Mouse (Mus musculus) kidney, embryonic 14.5 days (tissue): ENCODE results near the gene Crip2. TPM values are rescaled to one million over a fixed set of nuclear protein-coding genes. Genes with fewer than 3 reads are reported as not detected.

Experiments
- ATAC-seq: fragments of 200-750 bp; cut with Nextera tagmentation; 2 replicates; pipeline ENCODE4 v1.8.0; 2017; ENCODE audit warnings: moderate number of reproducible peaks, mild to moderate bottlenecking, moderate TSS enrichment, moderate library complexity; ENCODE audit not compliant: low FRiP score, low TSS enrichment
- H3K27ac ChIP-seq: fragments of 300-500 bp; sonication (generic); 2 replicates; pipeline ENCODE4 v1.5.1; 2014; ENCODE audit warnings: low read depth, mild to moderate bottlenecking, low read length, moderate library complexity, mixed read lengths
- H3K27me3 ChIP-seq: fragments of 300-500 bp; sonication (generic); 2 replicates; pipeline ENCODE4 v1.6.1; 2014; ENCODE audit warnings: mild to moderate bottlenecking, low read length; ENCODE audit not compliant: control insufficient read depth, insufficient read depth
- H3K36me3 ChIP-seq: fragments of 300-500 bp; sonication (generic); 2 replicates; pipeline ENCODE4 v1.6.1; 2014; ENCODE audit warnings: low read length, mixed read lengths; ENCODE audit not compliant: control insufficient read depth, insufficient read depth
- H3K4me1 ChIP-seq: fragments of 300-500 bp; sonication (generic); 2 replicates; pipeline ENCODE4 v1.6.1; 2014; ENCODE audit warnings: low read length, mixed read lengths; ENCODE audit not compliant: control insufficient read depth, insufficient read depth
- H3K4me2 ChIP-seq: fragments of 300-500 bp; sonication (generic); replicated peaks from 2 replicates; pipeline ENCODE4 v1.6.1; 2014; ENCODE audit warnings: low read depth, mild to moderate bottlenecking, low read length
- H3K4me3 ChIP-seq: fragments of 300-500 bp; sonication (generic); 2 replicates; pipeline ENCODE4 v1.5.1; 2014; ENCODE audit warnings: mild to moderate bottlenecking, low read length
- H3K9ac ChIP-seq: fragments of 300-500 bp; sonication (generic); 2 replicates; pipeline ENCODE4 v1.6.1; 2014; ENCODE audit warnings: low read depth, mild to moderate bottlenecking, low read length, moderate library complexity
- H3K9me3 ChIP-seq: fragments of 300-500 bp; sonication (generic); 2 replicates; pipeline ENCODE4 v1.6.1; 2016; ENCODE audit warnings: low read length; ENCODE audit not compliant: control insufficient read depth
- WGBS: fragments of 180-500 bp; shearing (Covaris S2); extraction: QIAGEN DNeasy Blood & Tissue Kit; methylation state at CpG from one replicate; pipeline ENCODE4 v1.1.7; 2014; 5-methylcytosine and 5-hydroxymethylcytosine counted together
- polyA plus RNA-seq: library from polyadenylated mRNA; unstranded; fragments of >200 nt; fragmentation: Nextera tagmentation; extraction: Ambion mirVana; gene quantifications from 2 replicates; pipeline ENCODE4 v1.2.1, GENCODE M21; 2014

Crip2 gene
- polyA plus RNA-seq, 1 experiment from 2014 or later, result 174 TPM

DNA sequence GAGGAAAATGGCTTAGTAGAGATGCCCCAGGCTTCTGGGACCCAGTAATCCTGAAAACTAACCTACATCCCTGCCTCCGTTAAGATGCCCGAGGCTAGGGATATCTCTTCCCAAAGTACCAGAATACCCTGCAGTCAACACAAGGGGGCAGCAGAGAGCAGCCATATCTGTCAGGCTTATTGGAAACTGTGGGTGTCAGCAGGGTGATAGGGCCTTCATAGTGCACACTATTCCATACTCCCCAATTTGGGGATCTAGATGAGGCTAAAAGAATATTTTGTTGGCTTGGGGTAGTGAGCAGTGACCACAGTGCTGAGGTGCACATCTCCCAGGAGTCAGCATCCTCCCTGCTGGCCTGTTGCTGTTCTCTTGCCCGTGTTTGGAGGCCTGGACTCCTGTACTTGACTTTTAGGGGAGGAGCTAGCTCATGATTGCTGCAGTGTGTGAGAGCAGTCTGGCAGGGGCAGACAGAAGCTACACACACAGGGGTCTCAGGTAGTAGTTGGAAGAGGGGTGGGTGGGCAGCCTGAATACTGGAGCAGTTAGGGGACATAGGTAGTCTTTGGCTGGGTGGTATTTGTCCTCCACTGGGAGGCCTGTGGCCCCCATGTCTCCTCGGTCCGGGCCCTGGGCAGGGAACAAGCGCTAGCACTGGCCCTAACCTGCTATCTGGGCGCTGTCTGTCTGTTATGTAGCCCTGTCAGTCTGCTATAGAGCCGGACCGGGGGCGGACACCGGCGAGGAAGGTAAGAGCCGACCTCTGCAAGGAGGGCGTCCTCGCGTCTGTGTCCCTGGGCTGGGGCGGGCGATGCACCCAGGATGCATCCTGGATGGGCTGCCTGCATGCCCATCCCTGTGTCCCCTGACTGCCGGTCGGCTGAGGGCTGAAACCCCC lies 20.3 kb upstream of the Crip2 start:
- no peak overlapping the region for H3K4me2 ChIP-seq
- no peak overlapping the region for H3K4me3 ChIP-seq
- peaks cover 89% of the 10 kb centered on the region for H3K36me3 ChIP-seq
- no peaks in the 10 kb centered on the region for H3K27me3 ChIP-seq
- ATAC-seq, result peak; percentile 29; the same call in 1 of the 2 replicates
- no peaks in the 10 kb centered on the region for H3K4me1 ChIP-seq
- 85% methylated on average over 20 of the region's 20 CpGs for WGBS
- no peaks in the 10 kb centered on the region for H3K9me3 ChIP-seq
- no peak overlapping the region for H3K9ac ChIP-seq
- no peak overlapping the region for H3K27ac ChIP-seq

- Histone ChIP-seq H3K4me3 (no peak overlapping the region), H3K9me3 (no peaks in the 10 kb centered on the region), H3K27me3 (no peaks in the 10 kb centered on the region), H3K36me3 (peaks cover 97% of the 10 kb centered on the region), H3K4me2 (no peak overlapping the region), H3K4me1 (no peaks in the 10 kb centered on the region), H3K9ac (no peak overlapping the region), H3K27ac (no peak overlapping the region)
- no peak for ATAC-seq
- 83% methylated on average over 6 of the region's 6 CpGs for WGBS
Measured at GRCm38 (mm10) chr12:113124726-113125125, 15.3 kb upstream of the Crip2 start.

DNA sequence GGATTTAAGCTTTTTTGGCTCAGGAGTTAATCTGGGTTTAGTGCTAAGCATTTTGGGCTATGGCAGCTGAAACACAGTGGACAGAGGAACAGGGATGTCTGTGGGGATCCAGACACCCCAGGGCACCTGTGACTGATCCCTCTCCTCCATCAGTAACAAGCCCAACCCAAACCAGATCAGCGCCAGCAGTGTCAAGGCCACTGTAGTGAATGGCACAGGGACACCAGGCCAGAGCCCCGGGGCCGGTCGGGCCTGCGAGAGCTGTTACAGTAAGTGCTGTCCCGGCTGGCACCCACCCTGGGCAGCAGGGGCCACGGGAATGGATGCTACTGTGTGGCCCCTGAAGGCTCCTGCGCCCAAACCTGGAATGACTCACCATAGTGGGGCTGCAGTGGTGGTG lies 9.3 kb upstream of the Crip2 start:
- Histone ChIP-seq H3K4me1 (no peaks in the 10 kb centered on the region), H3K9me3 (no peaks in the 10 kb centered on the region), H3K27ac (no peak overlapping the region), H3K27me3 (no peaks in the 10 kb centered on the region), H3K9ac (no peak overlapping the region; the same call in 1 of the 2 replicates), H3K36me3 (peaks cover 100% of the 10 kb centered on the region), H3K4me2 (no peak overlapping the region), H3K4me3 (no peak overlapping the region)
- ATAC-seq, result no peak
- WGBS, result 95% methylated on average over 8 of the region's 8 CpGs

DNA sequence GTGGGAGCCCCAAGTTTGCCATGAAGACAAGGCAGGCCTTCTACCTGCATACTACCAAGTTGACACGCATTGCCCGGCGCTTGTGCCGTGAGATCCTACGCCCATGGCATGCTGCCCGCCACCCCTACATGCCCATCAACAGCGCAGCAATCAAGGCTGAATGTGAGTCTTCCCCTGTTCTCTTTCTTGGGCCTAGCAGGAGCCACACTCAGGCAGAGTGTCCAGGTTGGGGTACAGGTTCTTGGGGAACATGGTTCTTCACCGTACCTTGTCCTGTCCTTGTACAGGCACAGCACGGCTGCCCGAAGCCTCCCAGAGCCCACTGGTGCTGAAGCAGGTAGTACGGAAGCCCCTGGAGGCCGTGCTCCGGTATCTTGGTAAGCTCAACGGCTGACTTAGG lies 8.4 kb upstream of the Crip2 start:
- H3K27ac ChIP-seq, result no peak overlapping the region
- no peaks in the 10 kb centered on the region for H3K9me3 ChIP-seq
- no peak overlapping the region for H3K9ac ChIP-seq
- no peak overlapping the region for H3K4me3 ChIP-seq
- ATAC-seq, result no peak
- no peaks in the 10 kb centered on the region for H3K27me3 ChIP-seq
- H3K4me2 ChIP-seq, result no peak overlapping the region
- H3K36me3 ChIP-seq, result peaks cover 100% of the 10 kb centered on the region
- no peaks in the 10 kb centered on the region for H3K4me1 ChIP-seq
- 99% methylated on average over 14 of the region's 14 CpGs for WGBS

- no peak overlapping the region for H3K4me3 ChIP-seq
- H3K9me3 ChIP-seq, result no peaks in the 10 kb centered on the region
- no peaks in the 10 kb centered on the region for H3K27me3 ChIP-seq
- 90% methylated on average over 2 of the region's 2 CpGs for WGBS
- no peak for ATAC-seq
- H3K9ac ChIP-seq, result no peak overlapping the region
- H3K4me1 ChIP-seq, result no peaks in the 10 kb centered on the region
- no peak overlapping the region for H3K27ac ChIP-seq
- peaks cover 100% of the 10 kb centered on the region for H3K36me3 ChIP-seq
- H3K4me2 ChIP-seq, result no peak overlapping the region
Measured at GRCm38 (mm10) chr12:113132567-113132966, 7.5 kb upstream of the Crip2 start.

DNA sequence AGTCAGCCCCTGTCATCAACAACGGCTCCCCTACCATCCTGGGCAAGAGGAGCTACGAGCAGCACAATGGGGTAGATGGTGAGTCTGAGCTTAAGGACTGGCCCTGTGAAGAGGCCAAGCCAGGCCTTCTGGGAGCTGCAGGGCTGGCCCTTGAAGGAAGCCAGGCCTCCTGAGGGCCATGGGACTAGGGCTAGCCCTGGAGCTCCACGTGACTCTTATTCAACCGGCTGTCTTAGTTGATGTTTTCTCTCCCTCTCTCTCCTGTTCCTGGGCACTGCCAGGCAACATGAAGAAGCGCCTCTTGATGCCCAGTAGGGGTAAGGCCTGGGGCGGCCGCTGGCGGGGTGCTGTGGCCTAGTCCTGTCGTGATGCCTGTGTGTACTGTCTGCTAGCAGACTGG lies 6.8 kb upstream of the Crip2 start:
- H3K4me2 ChIP-seq, result no peak overlapping the region
- no peak overlapping the region for H3K4me3 ChIP-seq
- H3K4me1 ChIP-seq, result no peaks in the 10 kb centered on the region
- H3K9me3 ChIP-seq, result no peaks in the 10 kb centered on the region
- WGBS, result 95% methylated on average over 9 of the region's 9 CpGs
- H3K9ac ChIP-seq, result no peak overlapping the region
- ATAC-seq, result no peak
- H3K27ac ChIP-seq, result no peak overlapping the region
- H3K36me3 ChIP-seq, result peaks cover 100% of the 10 kb centered on the region
- H3K27me3 ChIP-seq, result no peaks in the 10 kb centered on the region

GRCm38 (mm10) chr12:113133861-113134403 lies 6.1 kb upstream of the Crip2 start:
- Histone ChIP-seq H3K9ac (no peak overlapping the region), H3K27me3 (no peaks in the 10 kb centered on the region)
- ATAC-seq, result no peak

DNA sequence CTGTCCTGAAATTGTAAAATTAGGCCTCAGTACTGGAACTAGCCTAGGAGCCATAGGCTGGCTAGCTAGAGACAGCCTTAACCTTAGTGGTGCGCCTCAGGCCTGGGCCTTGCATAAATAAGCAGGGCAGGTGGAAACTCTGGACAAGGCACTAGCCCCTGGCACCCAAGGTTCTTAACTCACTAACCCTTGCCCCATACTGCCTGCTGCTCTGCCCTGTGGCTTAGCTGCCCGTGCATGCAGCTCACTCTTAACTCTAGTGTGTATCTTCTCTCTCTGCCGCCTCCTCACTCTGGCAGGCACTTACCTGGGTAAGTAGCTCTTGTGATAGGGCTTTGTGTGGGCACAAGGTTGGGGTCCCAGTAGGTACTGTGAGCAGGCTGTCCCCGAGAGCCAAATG lies 5.5 kb upstream of the Crip2 start:
- no peaks in the 10 kb centered on the region for H3K9me3 ChIP-seq
- peaks cover 93% of the 10 kb centered on the region for H3K36me3 ChIP-seq
- H3K4me2 ChIP-seq, result no peak overlapping the region
- WGBS, result 94% methylated on average over 4 of the region's 4 CpGs
- H3K9ac ChIP-seq, result no peak overlapping the region
- H3K27ac ChIP-seq, result no peak overlapping the region
- no peak overlapping the region for H3K4me3 ChIP-seq
- H3K27me3 ChIP-seq, result no peaks in the 10 kb centered on the region
- no peak for ATAC-seq
- H3K4me1 ChIP-seq, result peaks cover 10% of the 10 kb centered on the region; the same call in 1 of the 2 replicates

More at GRCm38 (mm10) chr12:113133861-113134403, 6.1 kb upstream of the Crip2 start:
- H3K9me3 ChIP-seq, result no peaks in the 10 kb centered on the region
- H3K4me1 ChIP-seq, result peaks cover 5% of the 10 kb centered on the region; the same call in 1 of the 2 replicates
- H3K36me3 ChIP-seq, result peaks cover 99% of the 10 kb centered on the region
- no peak overlapping the region for H3K4me3 ChIP-seq
- no peak overlapping the region for H3K4me2 ChIP-seq
- no peak overlapping the region for H3K27ac ChIP-seq
- WGBS, result 79% methylated on average over 5 of the region's 5 CpGs

GRCm38 (mm10) chr12:113135401-113135800 lies 4.6 kb upstream of the Crip2 start:
- WGBS, result 87% methylated on average over 7 of the region's 7 CpGs
- Histone ChIP-seq H3K4me3 (no peak overlapping the region), H3K27me3 (0 out of 2 replicates have a peak, but pooled peaks cover under 1% of the 10 kb centered on the region), H3K9me3 (no peaks in the 10 kb centered on the region), H3K4me1 (peaks cover 14% of the 10 kb centered on the region; the same call in 1 of the 2 replicates), H3K9ac (no peak overlapping the region), H3K27ac (no peak overlapping the region), H3K4me2 (no peak overlapping the region), H3K36me3 (peaks cover 84% of the 10 kb centered on the region)
- ATAC-seq, result no peak
